Mouse (Mus musculus) forebrain, embryonic 11.5 days (tissue): ENCODE results near the gene Actn4. TPM values are rescaled to one million over a fixed set of nuclear protein-coding genes. Genes with fewer than 3 reads are reported as not detected.
A peak's percentile ranks its signal among the peaks of the same experiment; 100 is the strongest.

ENCODE experiments used
- ATAC-seq: fragments of 200-750 bp; cut with Nextera tagmentation; replicated peaks from 2 replicates; pipeline ENCODE4 v1.8.0; 2017; ENCODE audit warnings: moderate TSS enrichment; ENCODE audit not compliant: low FRiP score
- DNase-seq: peaks from one replicate; pipeline ENCODE4 v3.0.0-alpha.2; 2017; ENCODE audit warnings: low spot score
- H3K27ac ChIP-seq: fragments of 300-500 bp; sonication (generic); 2 replicates; pipeline ENCODE4 v1.5.1; 2014; ENCODE audit warnings: low read depth, low read length
- H3K27me3 ChIP-seq: fragments of 300-500 bp; sonication (generic); 2 replicates; pipeline ENCODE4 v1.6.1; 2014; ENCODE audit warnings: mild to moderate bottlenecking, low read length, mixed read lengths; ENCODE audit not compliant: control insufficient read depth, insufficient read depth
- H3K36me3 ChIP-seq: fragments of 300-500 bp; sonication (generic); 2 replicates; pipeline ENCODE4 v1.6.1; 2014; ENCODE audit warnings: mild to moderate bottlenecking, low read length, moderate library complexity, mixed read lengths; ENCODE audit not compliant: control insufficient read depth, insufficient read depth
- H3K4me1 ChIP-seq: fragments of 300-500 bp; sonication (generic); replicated peaks from 2 replicates; pipeline ENCODE4 v1.6.1; 2014; ENCODE audit warnings: low read length, mixed read lengths; ENCODE audit not compliant: control insufficient read depth, insufficient read depth
- H3K4me2 ChIP-seq: fragments of 300-500 bp; sonication (generic); 2 replicates; pipeline ENCODE4 v1.6.1; 2014; ENCODE audit warnings: low read depth, mild to moderate bottlenecking, low read length, moderate library complexity, mixed read lengths; ENCODE audit not compliant: severe bottlenecking
- H3K4me3 ChIP-seq: fragments of 300-500 bp; sonication (generic); 2 replicates; pipeline ENCODE4 v1.5.1; 2014; ENCODE audit warnings: low read depth, low read length
- H3K9ac ChIP-seq: fragments of 300-500 bp; sonication (generic); 2 replicates; pipeline ENCODE4 v1.6.1; 2014; ENCODE audit warnings: low read length
- H3K9me3 ChIP-seq: fragments of 300-500 bp; sonication (generic); 2 replicates; pipeline ENCODE4 v1.6.1; 2016; ENCODE audit warnings: low read length, mixed read lengths; ENCODE audit not compliant: control insufficient read depth
- WGBS: fragments of 180-500 bp; shearing (Covaris S2); extraction: QIAGEN DNeasy Blood & Tissue Kit; methylation state at CpG from one replicate; pipeline ENCODE4 v1.1.7; 2014; 5-methylcytosine and 5-hydroxymethylcytosine counted together
- polyA plus RNA-seq: library from polyadenylated mRNA; unstranded; fragments of >200 nt; fragmentation: Nextera tagmentation; extraction: Ambion mirVana; gene quantifications from 2 replicates; pipeline ENCODE4 v1.2.1, GENCODE M21; 2014

Actn4 gene
- polyA plus RNA-seq, 1 experiment from 2014 or later: 182 TPM

DNA sequence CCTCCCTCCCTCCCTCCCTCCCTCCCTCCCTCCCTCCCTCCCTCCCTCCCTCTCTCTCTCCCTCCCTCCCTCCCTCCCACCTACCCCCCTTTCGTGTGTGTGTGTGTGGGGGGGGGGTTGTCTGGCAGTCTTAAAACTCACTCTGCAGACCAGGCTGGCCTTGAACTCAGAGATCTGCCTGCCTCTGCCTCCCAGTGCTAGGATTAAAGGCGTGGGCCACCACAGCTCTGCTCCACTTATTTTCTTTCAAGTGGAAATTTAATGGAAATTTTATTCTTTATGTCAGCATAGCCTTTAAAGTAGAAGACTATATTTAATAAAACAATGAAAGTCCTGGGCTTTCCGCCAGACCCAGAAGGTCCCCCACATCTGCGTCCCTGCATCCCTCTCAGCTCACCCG is 4.0 kb upstream of the Actn4 start:
- Histone ChIP-seq H3K9me3 (no peaks in the 10 kb centered on the region), H3K9ac (no peak overlapping the region), H3K36me3 (no peaks in the 10 kb centered on the region), H3K27me3 (no peaks in the 10 kb centered on the region), H3K27ac (no peak overlapping the region), H3K4me3 (no peak overlapping the region), H3K4me1 (no peaks in the 10 kb centered on the region), H3K4me2 (no peak overlapping the region)
- ATAC-seq (no peak), DNase-seq (no peak)
- 81% methylated on average over 4 of the region's 5 CpGs for WGBS

GRCm38 (mm10) chr7:28965346-28965840 is 3.3 kb upstream of the Actn4 start:
- DNase-seq: no peak

DNA sequence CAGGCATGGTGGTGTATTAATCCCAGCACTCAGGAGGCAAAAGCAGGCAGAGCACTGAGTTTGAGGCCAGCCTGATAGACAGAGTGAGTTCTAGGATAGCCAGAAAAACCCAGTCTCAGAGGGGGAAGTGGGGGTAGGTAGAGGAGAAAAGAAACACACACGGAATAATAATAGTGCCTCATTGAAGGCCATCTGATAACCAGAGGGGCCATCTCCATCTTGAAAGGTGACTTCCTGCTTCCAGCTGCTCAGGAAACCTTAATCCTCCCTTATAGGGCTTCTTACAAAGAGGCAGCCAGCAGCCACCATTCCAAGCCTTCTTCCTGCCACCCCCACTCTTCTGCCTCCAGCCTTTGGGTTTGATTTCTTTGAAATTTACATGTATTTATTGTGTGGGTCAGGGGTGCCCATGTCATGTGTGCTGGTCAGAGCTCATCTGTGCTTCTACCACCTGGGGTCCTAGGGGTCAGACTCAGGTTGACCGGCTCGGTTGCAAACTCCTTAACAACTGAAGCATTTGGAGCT is 1.3 kb upstream of the Actn4 start:
- H3K9me3 ChIP-seq: no peaks in the 10 kb centered on the region
- no peak overlapping the region for H3K4me3 ChIP-seq
- H3K9ac ChIP-seq: no peak overlapping the region
- no peak for ATAC-seq
- DNase-seq: no peak
- peaks cover 21% of the 10 kb centered on the region for H3K4me1 ChIP-seq
- H3K36me3 ChIP-seq: no peaks in the 10 kb centered on the region
- no peak overlapping the region for H3K4me2 ChIP-seq
- no peaks in the 10 kb centered on the region for H3K27me3 ChIP-seq
- H3K27ac ChIP-seq: no peak overlapping the region
- WGBS: 75% methylated on average over 3 of the region's 3 CpGs

More at GRCm38 (mm10) chr7:28965346-28965840, 3.3 kb upstream of the Actn4 start:
- WGBS: 79% methylated on average over 5 of the region's 5 CpGs
- no peaks in the 10 kb centered on the region for H3K9me3 ChIP-seq
- no peak overlapping the region for H3K27ac ChIP-seq
- no peak overlapping the region for H3K9ac ChIP-seq
- H3K4me3 ChIP-seq: no peak overlapping the region
- no peaks in the 10 kb centered on the region for H3K36me3 ChIP-seq
- no peaks in the 10 kb centered on the region for H3K27me3 ChIP-seq
- peaks cover 6% of the 10 kb centered on the region for H3K4me1 ChIP-seq
- no peak for ATAC-seq
- no peak overlapping the region for H3K4me2 ChIP-seq

GRCm38 (mm10) chr7:28961584-28961926 is 585 bp downstream of the Actn4 start:
- H3K9ac ChIP-seq: peak overlapping the region; percentile 82
- H3K27ac ChIP-seq: peak overlapping the region; percentile 63
- H3K27me3 ChIP-seq: no peaks in the 10 kb centered on the region
- H3K4me1 ChIP-seq: peaks cover 21% of the 10 kb centered on the region
- no peaks in the 10 kb centered on the region for H3K36me3 ChIP-seq
- no peaks in the 10 kb centered on the region for H3K9me3 ChIP-seq
- peak overlapping the region; percentile 88 for H3K4me3 ChIP-seq
- 0% methylated on average over 7 of the region's 7 CpGs for WGBS
- ATAC-seq (peak; percentile 6; the same call in 1 of the 2 replicates), DNase-seq (no peak)
- H3K4me2 ChIP-seq: peak overlapping the region; percentile 54

DNA sequence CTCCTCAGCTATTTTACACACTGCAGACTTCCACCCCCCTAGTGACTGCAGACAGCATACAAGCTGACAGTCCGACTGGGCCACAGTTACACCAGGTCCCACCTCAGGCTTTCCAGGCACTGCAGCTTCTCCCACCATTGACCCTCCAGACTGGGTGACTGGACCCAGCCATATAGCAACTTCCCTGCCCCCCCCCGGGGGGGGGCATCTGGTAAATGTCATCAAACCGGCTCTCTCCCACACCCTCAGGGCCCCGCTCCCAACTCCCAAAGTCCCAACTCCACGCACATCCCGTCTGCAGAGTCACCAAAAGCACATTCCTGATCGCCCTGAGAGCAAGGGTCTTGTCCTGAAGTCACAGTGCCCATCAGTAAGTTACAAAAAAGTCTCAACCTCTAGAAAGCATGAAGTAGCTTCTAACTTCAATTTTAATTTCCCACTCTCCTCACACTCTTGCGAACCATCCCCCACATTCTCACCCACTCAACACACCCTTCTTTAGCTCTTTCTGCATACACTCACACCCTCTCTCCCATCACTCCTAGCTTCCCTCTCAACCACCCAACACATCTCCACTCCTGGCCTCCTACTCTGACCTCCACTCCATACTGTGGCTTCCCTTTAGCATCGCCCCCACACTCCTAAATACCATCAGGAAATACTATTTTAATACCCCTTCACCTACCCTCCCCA is 1.6 kb downstream of the Actn4 start:
- Histone ChIP-seq H3K4me3 (peak overlapping the region; percentile 88), H3K9me3 (no peaks in the 10 kb centered on the region), H3K4me1 (peaks cover 22% of the 10 kb centered on the region), H3K27ac (no peak overlapping the region), H3K9ac (peak overlapping the region; percentile 82), H3K36me3 (no peaks in the 10 kb centered on the region), H3K4me2 (peak overlapping the region; percentile 54), H3K27me3 (no peaks in the 10 kb centered on the region)
- no peak for DNase-seq
- 43% methylated on average over 9 of the region's 9 CpGs for WGBS
- ATAC-seq: no peak

- no peak overlapping the region for H3K4me3 ChIP-seq
- DNase-seq: no peak
- no peak for ATAC-seq
- no peak overlapping the region for H3K27ac ChIP-seq
- H3K4me1 ChIP-seq: peaks cover 22% of the 10 kb centered on the region
- H3K36me3 ChIP-seq: no peaks in the 10 kb centered on the region
- peak overlapping the region; percentile 82; the same call in 1 of the 2 replicates for H3K9ac ChIP-seq
- H3K9me3 ChIP-seq: no peaks in the 10 kb centered on the region
- H3K4me2 ChIP-seq: peak overlapping the region; percentile 54
- 49% methylated on average over 6 of the region's 6 CpGs for WGBS
- H3K27me3 ChIP-seq: no peaks in the 10 kb centered on the region
Observed at GRCm38 (mm10) chr7:28959505-28960045, 2.6 kb downstream of the Actn4 start.

- peaks cover 26% of the 10 kb centered on the region for H3K4me1 ChIP-seq
- no peak for DNase-seq
- no peak overlapping the region for H3K9ac ChIP-seq
- H3K27ac ChIP-seq: no peak overlapping the region
- no peak for ATAC-seq
- 0 out of 2 replicates have a peak overlapping the region, but pooled peaks have one; percentile 5 for H3K4me2 ChIP-seq
- H3K27me3 ChIP-seq: no peaks in the 10 kb centered on the region
- H3K4me3 ChIP-seq: no peak overlapping the region
- no peaks in the 10 kb centered on the region for H3K9me3 ChIP-seq
- 61% methylated on average over 1 of the region's 1 CpGs for WGBS
- no peaks in the 10 kb centered on the region for H3K36me3 ChIP-seq
Observed at GRCm38 (mm10) chr7:28958770-28959169, 3.4 kb downstream of the Actn4 start.

- Histone ChIP-seq H3K27ac (no peak overlapping the region), H3K9ac (no peak overlapping the region), H3K27me3 (no peaks in the 10 kb centered on the region), H3K4me3 (no peak overlapping the region), H3K4me2 (no peak overlapping the region), H3K9me3 (no peaks in the 10 kb centered on the region), H3K4me1 (peaks cover 31% of the 10 kb centered on the region), H3K36me3 (no peaks in the 10 kb centered on the region)
- ATAC-seq (no peak), DNase-seq (no peak)
- WGBS: 56% methylated on average over 1 of the region's 1 CpGs
Observed at GRCm38 (mm10) chr7:28957997-28958725, 4.0 kb downstream of the Actn4 start.
